Mouse (Mus musculus) kidney, embryonic 14.5 days (tissue): ENCODE measurements around the gene Tdrd3. TPM values are rescaled to one million over a fixed set of nuclear protein-coding genes. Genes with fewer than 3 reads are reported as not detected.

ENCODE experiments used
- ATAC-seq: fragments of 200-750 bp; cut with Nextera tagmentation; 2 replicates; pipeline ENCODE4 v1.8.0; 2017; ENCODE audit warnings: moderate number of reproducible peaks, mild to moderate bottlenecking, moderate TSS enrichment, moderate library complexity; ENCODE audit not compliant: low FRiP score, low TSS enrichment
- H3K27ac ChIP-seq: fragments of 300-500 bp; sonication (generic); 2 replicates; pipeline ENCODE4 v1.5.1; 2014; ENCODE audit warnings: low read depth, mild to moderate bottlenecking, low read length, moderate library complexity, mixed read lengths
- H3K27me3 ChIP-seq: fragments of 300-500 bp; sonication (generic); 2 replicates; pipeline ENCODE4 v1.6.1; 2014; ENCODE audit warnings: mild to moderate bottlenecking, low read length; ENCODE audit not compliant: control insufficient read depth, insufficient read depth
- H3K36me3 ChIP-seq: fragments of 300-500 bp; sonication (generic); 2 replicates; pipeline ENCODE4 v1.6.1; 2014; ENCODE audit warnings: low read length, mixed read lengths; ENCODE audit not compliant: control insufficient read depth, insufficient read depth
- H3K4me1 ChIP-seq: fragments of 300-500 bp; sonication (generic); 2 replicates; pipeline ENCODE4 v1.6.1; 2014; ENCODE audit warnings: low read length, mixed read lengths; ENCODE audit not compliant: control insufficient read depth, insufficient read depth
- H3K4me2 ChIP-seq: fragments of 300-500 bp; sonication (generic); replicated peaks from 2 replicates; pipeline ENCODE4 v1.6.1; 2014; ENCODE audit warnings: low read depth, mild to moderate bottlenecking, low read length
- H3K4me3 ChIP-seq: fragments of 300-500 bp; sonication (generic); 2 replicates; pipeline ENCODE4 v1.5.1; 2014; ENCODE audit warnings: mild to moderate bottlenecking, low read length
- H3K9ac ChIP-seq: fragments of 300-500 bp; sonication (generic); 2 replicates; pipeline ENCODE4 v1.6.1; 2014; ENCODE audit warnings: low read depth, mild to moderate bottlenecking, low read length, moderate library complexity
- H3K9me3 ChIP-seq: fragments of 300-500 bp; sonication (generic); 2 replicates; pipeline ENCODE4 v1.6.1; 2016; ENCODE audit warnings: low read length; ENCODE audit not compliant: control insufficient read depth
- WGBS: fragments of 180-500 bp; shearing (Covaris S2); extraction: QIAGEN DNeasy Blood & Tissue Kit; methylation state at CpG from one replicate; pipeline ENCODE4 v1.1.7; 2014; 5-methylcytosine and 5-hydroxymethylcytosine counted together
- polyA plus RNA-seq: library from polyadenylated mRNA; unstranded; fragments of >200 nt; fragmentation: Nextera tagmentation; extraction: Ambion mirVana; gene quantifications from 2 replicates; pipeline ENCODE4 v1.2.1, GENCODE M21; 2014

Gene Tdrd3
- polyA plus RNA-seq, 1 experiment from 2014 or later: 33.6 TPM

GRCm38 (mm10) chr14:87417691-87418070, 1.2 kb downstream of the Tdrd3 start:
- peak overlapping the region; percentile 97 for H3K9ac ChIP-seq
- peak overlapping the region; percentile 51 for H3K4me3 ChIP-seq
- ATAC-seq: no peak
- no peaks in the 10 kb centered on the region for H3K27me3 ChIP-seq
- no peaks in the 10 kb centered on the region for H3K9me3 ChIP-seq
- no peaks in the 10 kb centered on the region for H3K36me3 ChIP-seq
- 2% methylated on average over 3 of the region's 3 CpGs for WGBS
- peak overlapping the region; percentile 100 for H3K27ac ChIP-seq
- peak overlapping the region; percentile 60 for H3K4me2 ChIP-seq
- H3K4me1 ChIP-seq: 0 out of 2 replicates have a peak, but pooled peaks cover 6% of the 10 kb centered on the region

- H3K4me2 ChIP-seq: no peak overlapping the region
- H3K36me3 ChIP-seq: no peaks in the 10 kb centered on the region
- no peak overlapping the region for H3K4me3 ChIP-seq
Measured at GRCm38 (mm10) chr14:87419740-87420139, 3.3 kb downstream of the Tdrd3 start.

GRCm38 (mm10) chr14:87420576-87420975, 4.1 kb downstream of the Tdrd3 start:
- Histone ChIP-seq H3K27ac (no peak overlapping the region), H3K9me3 (no peaks in the 10 kb centered on the region), H3K4me3 (no peak overlapping the region), H3K36me3 (no peaks in the 10 kb centered on the region), H3K27me3 (no peaks in the 10 kb centered on the region), H3K9ac (no peak overlapping the region), H3K4me2 (no peak overlapping the region), H3K4me1 (0 out of 2 replicates have a peak, but pooled peaks cover 6% of the 10 kb centered on the region)
- no peak for ATAC-seq
- WGBS: 76% methylated on average over 4 of the region's 4 CpGs

More at GRCm38 (mm10) chr14:87419740-87420139, 3.3 kb downstream of the Tdrd3 start:
- 93% methylated on average over 2 of the region's 2 CpGs for WGBS
- no peak overlapping the region for H3K9ac ChIP-seq
- no peaks in the 10 kb centered on the region for H3K27me3 ChIP-seq
- H3K4me1 ChIP-seq: 0 out of 2 replicates have a peak, but pooled peaks cover 6% of the 10 kb centered on the region
- H3K9me3 ChIP-seq: no peaks in the 10 kb centered on the region
- no peak overlapping the region for H3K27ac ChIP-seq
- ATAC-seq: no peak

GRCm38 (mm10) chr14:87422432-87422831, 6.0 kb downstream of the Tdrd3 start:
- Histone ChIP-seq H3K27ac (no peak overlapping the region), H3K4me1 (0 out of 2 replicates have a peak, but pooled peaks cover 6% of the 10 kb centered on the region), H3K9me3 (no peaks in the 10 kb centered on the region), H3K9ac (no peak overlapping the region), H3K36me3 (no peaks in the 10 kb centered on the region), H3K27me3 (no peaks in the 10 kb centered on the region), H3K4me3 (no peak overlapping the region), H3K4me2 (no peak overlapping the region)
- 74% methylated on average over 3 of the region's 3 CpGs for WGBS
- ATAC-seq: no peak

GRCm38 (mm10) chr14:87426297-87426922, 10.0 kb downstream of the Tdrd3 start:
- no peak overlapping the region for H3K9ac ChIP-seq
- no peak overlapping the region for H3K4me2 ChIP-seq
- ATAC-seq: no peak
- no peak overlapping the region for H3K4me3 ChIP-seq
- 68% methylated on average over 7 of the region's 7 CpGs for WGBS
- no peak overlapping the region for H3K27ac ChIP-seq
- no peaks in the 10 kb centered on the region for H3K4me1 ChIP-seq
- no peaks in the 10 kb centered on the region for H3K9me3 ChIP-seq
- no peaks in the 10 kb centered on the region for H3K27me3 ChIP-seq
- no peaks in the 10 kb centered on the region for H3K36me3 ChIP-seq

- no peak overlapping the region for H3K9ac ChIP-seq
- H3K27ac ChIP-seq: no peak overlapping the region
- WGBS: 93% methylated on average over 4 of the region's 4 CpGs
- no peaks in the 10 kb centered on the region for H3K9me3 ChIP-seq
- no peak overlapping the region for H3K4me3 ChIP-seq
- ATAC-seq: no peak
- H3K4me2 ChIP-seq: no peak overlapping the region
- H3K36me3 ChIP-seq: no peaks in the 10 kb centered on the region
- no peaks in the 10 kb centered on the region for H3K27me3 ChIP-seq
- no peaks in the 10 kb centered on the region for H3K4me1 ChIP-seq
Measured at GRCm38 (mm10) chr14:87427032-87427431, 10.6 kb downstream of the Tdrd3 start.

GRCm38 (mm10) chr14:87427659-87428289, 11.3 kb downstream of the Tdrd3 start:
- Histone ChIP-seq H3K27me3 (no peaks in the 10 kb centered on the region), H3K27ac (no peak overlapping the region), H3K36me3 (no peaks in the 10 kb centered on the region), H3K9ac (no peak overlapping the region), H3K4me3 (no peak overlapping the region), H3K9me3 (no peaks in the 10 kb centered on the region), H3K4me1 (no peaks in the 10 kb centered on the region), H3K4me2 (no peak overlapping the region)
- 89% methylated on average over 5 of the region's 5 CpGs for WGBS
- ATAC-seq: no peak

GRCm38 (mm10) chr14:87433390-87433915, 17.0 kb downstream of the Tdrd3 start:
- Histone ChIP-seq H3K4me3 (no peak overlapping the region), H3K4me1 (no peaks in the 10 kb centered on the region), H3K27me3 (no peaks in the 10 kb centered on the region), H3K4me2 (no peak overlapping the region), H3K9me3 (no peaks in the 10 kb centered on the region), H3K9ac (no peak overlapping the region), H3K36me3 (no peaks in the 10 kb centered on the region), H3K27ac (no peak overlapping the region)
- no peak for ATAC-seq
- 56% methylated on average over 5 of the region's 5 CpGs for WGBS

- 93% methylated on average over 4 of the region's 4 CpGs for WGBS
- ATAC-seq: no peak
- Histone ChIP-seq H3K4me3 (no peak overlapping the region), H3K36me3 (no peaks in the 10 kb centered on the region), H3K9ac (no peak overlapping the region), H3K27ac (no peak overlapping the region), H3K4me1 (no peaks in the 10 kb centered on the region), H3K9me3 (no peaks in the 10 kb centered on the region), H3K27me3 (no peaks in the 10 kb centered on the region), H3K4me2 (no peak overlapping the region)
Measured at GRCm38 (mm10) chr14:87435382-87435781, 18.9 kb downstream of the Tdrd3 start.
